Mouse (Mus musculus) induced T-regulatory cell, adult 2 months (primary cell): ENCODE results near the gene Neurod2.

Source experiments
- DNase-seq: peaks from one replicate; pipeline ENCODE4 v3.0.0-alpha.2; 2012; ENCODE audit warnings: low read depth

The Neurod2 gene

DNA sequence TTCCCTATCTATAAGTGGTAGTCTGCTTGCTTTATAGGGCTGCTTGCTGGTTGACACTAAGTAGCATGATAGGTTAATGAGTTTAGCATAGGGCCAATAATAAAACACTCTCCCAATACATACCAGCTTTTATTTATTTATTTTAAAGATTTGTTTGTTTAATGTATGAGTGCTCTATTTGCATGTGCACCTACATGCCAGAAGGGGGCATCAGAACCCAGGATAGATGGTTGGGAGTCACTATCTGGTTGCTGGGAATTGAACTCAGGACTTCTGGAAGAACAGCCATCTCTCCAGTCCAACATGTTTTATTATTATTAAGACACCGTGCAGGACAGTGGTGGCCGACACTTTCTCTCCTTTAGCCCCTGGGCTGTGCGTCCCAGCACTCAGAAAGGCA, 2.7 kb upstream of the Neurod2 start:
- no peak for DNase-seq

DNA sequence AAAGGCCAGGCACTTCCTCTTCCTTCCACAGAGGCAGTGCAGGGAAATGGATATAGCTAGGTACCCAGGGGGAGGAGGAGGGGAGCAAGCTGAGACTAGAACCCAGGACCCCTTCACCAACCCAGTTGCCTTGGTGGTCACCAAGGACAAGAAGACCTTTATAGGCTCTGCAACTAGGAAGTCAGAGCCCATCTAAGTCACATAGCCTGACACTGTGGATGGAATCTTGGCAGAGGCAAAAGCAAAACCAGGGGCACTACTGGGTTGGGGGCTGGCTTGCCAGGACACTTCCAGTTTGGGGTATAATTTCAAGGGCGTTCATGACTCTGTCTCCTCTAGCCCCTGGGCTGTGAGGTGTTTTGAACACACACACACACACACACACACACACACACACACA, 2.0 kb upstream of the Neurod2 start:
- DNase-seq, result no peak

DNA sequence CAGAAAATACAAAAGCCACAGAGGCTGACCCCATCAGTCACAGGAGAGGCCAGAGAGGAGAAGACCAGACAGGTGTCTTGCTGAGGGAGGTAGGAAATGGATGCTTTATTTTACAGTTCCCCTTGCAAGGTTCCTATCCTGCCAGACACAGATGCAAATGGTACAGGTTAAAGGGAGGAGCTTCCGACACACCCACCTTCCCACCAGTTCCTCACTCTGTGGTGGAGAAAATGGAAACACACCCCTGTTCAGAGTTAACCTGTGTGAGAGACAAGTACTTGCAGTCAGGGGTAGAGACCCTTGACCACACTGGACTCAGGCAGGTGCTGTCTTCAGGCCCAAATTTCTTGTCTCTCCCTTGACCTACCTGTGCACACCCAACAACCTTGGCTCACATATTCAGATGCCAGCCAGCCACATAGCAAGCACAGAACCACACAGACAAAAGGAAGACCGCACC, 1.3 kb upstream of the Neurod2 start:
- no peak for DNase-seq

DNA sequence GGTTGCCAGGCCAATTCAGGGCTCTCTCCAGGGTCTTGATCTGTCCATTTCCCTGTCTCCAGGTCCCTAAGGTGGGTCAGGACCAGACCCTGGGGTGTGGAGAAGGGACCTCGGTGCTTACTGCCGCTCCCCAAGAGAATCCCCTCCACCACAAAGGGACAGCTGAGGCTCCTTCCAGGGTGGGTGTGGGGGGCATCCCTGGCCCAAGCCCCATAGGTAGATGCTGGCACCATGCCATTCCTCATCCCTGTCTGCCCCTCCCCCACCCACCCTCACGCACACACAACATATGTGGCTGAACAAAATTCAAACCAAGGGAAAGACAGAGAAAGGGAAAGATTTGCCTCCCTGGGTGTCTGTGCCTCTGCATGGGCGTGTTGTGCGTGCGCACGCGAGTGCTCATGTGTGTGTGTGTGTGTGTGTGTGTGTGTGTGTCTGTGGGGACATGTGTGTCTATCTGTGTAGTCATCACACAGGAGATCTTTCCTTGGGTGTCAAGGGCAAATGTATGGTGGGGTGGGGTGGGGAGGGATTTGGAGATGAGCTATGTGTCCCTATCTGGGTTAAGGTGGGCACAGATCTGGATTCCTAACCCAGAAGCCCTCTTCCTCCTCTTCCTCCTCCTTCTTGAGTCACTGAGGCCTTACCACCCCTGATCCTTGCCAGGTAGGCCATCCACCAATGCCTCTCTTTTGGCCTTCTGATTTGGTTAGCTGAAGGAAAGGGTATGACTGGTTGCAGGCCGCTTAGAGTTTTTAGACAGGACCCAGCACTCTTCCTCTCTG, 704 bp upstream of the Neurod2 start:
- no peak for DNase-seq

DNA sequence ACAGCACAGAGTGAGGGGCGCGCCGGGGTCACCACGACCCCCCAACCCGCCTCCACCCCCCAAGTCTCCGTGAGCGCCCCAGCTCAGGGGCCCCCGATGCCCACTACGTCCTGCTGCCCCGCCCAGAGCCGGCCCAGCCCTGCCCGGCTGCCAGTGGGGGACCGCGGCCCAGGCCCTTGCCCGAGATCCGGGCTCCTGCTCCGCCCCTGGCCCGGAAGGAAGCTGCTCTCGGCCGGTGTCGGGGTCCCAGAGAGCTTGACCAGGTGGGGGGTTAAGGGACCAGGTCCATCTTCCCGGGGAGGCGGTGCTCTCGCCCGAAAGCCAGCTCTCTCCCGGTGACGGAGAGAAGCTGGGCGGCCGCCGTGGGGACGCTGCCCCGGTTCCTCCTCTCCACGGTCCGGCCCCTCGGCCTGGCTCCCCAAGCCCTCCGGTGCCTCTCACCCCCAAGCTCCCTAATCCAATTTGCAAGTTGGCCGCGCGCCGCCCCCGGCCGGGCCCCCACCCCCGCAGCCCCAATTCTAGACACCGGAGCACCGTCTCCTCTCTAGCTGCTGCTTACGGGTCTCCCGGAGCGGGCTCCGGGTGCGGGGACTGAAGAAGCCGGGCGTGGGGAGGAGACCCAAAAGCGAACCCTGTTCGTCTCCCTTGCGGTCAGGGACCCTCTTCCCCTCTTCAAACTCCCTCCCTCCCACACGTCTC, 928 bp downstream of the Neurod2 start:
- DNase-seq, result no peak

DNA sequence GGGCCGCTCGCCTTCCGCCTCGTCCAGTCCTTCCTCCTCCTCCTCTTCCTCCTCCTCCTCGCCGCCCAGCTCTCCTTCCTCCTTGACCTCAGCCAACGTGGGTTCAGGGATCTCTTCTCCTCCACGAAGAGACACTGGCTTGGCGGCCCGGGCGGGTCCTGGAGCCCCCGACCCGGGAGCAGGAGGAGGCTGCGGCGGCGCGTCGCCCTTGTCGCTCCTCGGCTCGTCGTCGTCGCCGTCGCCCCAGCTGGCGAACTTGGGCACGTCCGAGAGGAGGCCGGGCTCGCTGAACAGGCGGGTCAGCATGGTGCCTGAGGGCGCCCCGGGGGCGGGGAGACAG, 1.4 kb downstream of the Neurod2 start:
- DNase-seq, result no peak

DNA sequence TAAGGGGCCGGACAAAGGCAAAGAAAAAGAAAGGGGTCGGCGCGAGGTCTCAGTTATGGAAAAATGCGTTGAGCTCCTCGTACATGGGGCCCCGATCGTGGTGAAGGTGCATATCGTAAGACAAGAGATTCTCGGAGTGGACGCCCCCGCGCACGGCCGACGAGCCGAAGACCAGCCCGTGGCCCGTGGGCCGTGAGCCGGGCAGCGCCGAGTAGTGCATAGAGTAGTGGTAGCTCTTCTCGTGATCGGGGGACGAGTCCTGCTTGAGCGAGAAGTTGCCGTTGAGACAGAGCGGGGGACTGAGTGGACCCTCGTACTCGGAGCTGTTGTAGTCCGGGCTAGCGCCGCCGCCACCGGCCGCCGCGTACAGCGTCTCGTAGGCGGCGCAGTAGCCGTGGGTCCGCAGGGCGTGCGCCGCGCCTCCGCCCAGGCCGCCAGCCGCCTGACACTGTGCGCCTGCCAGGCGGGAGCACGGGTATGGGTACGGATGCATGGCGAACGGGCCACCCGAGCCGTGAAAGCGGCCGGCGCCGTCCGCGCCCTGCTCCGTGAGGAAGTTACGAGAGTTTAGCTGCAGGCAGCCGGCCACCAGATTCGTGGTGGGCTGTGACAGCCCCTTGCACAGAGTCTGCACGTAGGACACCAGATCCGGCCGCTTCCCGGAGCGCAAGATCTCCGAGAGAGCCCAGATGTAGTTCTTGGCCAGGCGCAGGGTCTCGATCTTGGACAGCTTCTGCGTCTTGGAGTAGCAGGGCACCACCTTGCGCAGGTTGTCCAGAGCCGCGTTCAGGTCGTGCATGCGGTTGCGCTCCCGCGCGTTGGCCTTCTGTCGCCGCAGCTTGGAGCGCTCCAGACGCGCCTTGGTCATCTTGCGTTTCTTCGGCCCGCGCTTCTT, 2.1 kb downstream of the Neurod2 start:
- no peak for DNase-seq

DNA sequence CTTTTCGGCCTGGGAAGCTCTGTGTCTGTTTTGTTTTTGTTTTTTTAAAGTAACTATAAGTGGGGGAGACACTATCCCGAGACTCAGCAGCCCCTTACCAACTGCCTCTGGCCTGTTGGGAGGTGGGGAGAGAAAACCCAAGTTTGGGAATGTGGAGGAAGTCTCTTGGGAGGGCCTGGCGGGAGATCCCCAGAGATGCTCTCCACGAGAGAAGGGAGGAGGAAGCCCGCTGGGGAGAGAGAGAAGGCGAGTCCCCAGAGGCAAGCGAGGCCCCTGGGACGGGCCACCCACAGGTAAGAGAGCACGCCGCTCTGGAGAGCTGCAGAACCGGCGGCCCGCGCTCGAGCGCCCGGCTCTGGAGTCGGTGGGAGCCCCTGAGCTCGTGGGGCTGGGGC, 2.7 kb downstream of the Neurod2 start:
- DNase-seq, result no peak

DNA sequence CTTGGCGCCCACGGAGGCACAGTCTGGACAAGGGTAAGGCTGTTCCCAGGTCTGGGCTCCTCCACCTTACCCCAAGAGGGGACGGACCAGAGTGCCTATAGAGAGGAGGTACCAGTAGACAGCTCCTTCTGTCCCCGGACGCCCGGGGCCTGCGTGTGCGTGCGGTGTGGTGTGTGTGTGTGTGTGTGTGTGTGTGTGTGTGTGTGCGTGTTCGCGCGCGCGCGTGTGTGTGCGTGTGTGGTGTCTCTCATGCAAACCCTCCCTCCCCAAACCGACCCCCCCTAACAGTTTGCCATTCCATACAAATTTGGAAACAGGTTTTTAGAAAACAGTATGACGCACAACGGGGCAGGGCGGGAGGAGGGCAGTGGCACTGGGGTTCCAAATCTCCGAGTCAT, 3.6 kb downstream of the Neurod2 start:
- no peak for DNase-seq

DNA sequence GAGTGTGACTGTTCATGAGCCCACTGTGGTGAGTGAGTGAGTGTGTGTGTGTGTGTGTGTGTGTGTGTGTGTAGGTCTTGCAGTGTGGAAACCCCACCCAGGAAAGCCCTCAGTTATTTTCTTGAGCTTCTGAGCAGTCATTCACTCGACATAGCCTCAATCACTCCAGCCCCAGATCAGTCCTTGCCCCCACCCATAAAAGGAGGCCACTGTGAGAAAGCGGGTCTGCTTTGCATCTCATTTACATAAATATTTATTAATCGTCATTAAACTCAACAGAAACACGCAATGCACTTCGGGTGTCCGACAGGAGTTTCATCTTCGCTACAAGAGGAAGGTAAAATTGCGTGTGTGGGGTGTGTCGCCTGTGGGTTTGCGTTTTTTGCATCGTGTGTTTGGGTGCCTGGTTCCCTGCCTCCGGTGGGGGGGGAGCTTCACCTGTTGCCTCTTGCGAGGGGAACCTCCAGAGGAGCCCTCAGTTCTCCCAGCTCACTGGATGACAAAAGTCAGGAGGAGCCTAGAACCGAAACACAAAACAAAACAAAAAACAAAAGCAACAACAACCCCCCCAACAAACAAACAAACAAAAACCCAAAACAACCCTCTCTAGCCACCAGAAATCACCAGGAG, 4.1 kb downstream of the Neurod2 start:
- DNase-seq, result no peak

DNA sequence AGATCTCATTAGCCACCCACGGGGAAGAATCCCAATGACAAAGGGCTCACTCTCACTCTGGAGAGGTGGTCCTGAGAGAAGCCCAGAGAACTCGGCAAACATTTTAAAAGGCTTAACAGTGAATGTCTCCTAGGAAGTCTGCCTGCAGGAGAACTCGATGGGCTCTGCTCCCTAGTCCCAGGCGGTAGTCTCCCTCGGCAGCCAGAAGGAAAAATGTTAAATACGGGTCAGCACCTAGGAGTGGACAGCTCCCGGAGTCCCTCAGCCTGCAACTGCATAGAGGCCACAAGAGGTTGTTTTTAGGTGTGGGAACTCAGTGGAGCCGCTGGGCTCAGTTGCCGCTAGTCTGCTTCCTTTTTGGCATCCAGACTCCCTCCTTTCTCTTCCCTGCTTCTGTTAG, 5.5 kb downstream of the Neurod2 start:
- DNase-seq, result peak; percentile 53

DNA sequence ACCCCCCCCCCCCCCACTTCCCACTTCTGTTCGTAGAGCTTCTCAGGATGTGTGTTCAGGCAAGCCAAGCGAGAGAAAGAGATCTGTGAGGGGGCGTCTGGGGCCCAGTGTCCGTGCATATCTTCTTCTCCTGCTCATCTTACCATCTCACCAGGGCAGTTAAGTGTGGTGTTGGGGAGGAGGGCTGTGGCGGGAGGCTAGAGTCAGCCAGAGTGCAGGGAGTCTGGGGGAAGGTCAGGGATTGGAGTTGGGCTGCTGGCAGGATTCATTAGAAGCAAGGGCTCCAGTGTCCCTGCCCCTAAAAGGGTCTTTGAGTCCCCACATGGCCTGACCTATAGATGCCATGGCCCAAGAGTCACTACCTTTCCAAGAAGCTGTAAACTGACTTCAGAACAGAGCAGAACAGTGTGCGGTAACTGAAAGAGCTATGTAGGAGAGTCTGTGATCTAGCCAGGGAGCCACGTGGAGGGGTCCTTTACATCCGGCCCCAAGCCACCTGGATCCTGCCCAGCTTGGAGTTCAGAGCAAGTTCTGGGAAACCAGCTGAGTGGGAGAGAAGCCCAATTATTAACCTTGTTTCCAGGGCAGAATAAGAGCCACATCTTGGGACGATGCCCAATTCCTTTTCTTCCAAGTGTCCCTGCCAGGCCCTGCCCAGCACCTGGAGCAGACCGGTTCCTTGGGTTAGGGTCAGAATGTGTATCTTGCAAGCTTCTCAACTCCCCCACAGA, 6.1 kb downstream of the Neurod2 start:
- DNase-seq, result no peak

DNA sequence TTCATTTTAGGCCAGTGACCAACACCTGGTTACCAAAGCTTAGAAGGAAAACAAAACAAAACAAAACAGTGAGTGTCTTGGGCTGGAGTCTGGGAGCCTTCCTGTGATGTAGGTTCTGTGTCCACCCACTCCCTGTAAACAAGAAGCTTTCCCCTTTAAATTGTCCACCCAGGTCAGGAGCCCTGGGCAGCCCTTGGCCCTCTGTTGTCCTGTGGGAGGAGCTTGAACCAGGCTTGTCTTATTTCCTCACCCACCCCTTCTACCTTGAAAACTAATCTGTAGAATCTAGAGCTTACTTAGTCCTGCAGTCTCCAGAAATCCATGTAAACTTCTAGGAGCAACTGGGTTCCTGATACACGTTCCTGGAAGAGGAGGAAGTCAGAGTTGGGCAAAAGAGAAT, 7.3 kb downstream of the Neurod2 start:
- no peak for DNase-seq

DNA sequence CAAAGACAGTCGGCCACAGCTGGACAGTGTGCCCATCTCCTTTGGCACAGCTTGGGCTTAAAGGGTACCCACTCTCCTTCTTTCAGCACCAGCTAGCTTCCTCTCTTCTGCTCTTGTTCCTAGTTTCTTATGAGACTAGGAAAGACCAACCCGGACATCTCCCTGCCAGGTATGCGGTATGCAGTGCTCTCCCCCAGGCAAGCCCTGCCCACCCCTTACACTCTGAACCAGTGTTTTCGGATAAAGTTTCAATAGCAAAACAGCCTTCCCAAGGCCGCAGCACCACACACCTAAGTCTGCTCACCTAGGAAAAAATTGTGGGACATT, 7.8 kb downstream of the Neurod2 start:
- no peak for DNase-seq

DNA sequence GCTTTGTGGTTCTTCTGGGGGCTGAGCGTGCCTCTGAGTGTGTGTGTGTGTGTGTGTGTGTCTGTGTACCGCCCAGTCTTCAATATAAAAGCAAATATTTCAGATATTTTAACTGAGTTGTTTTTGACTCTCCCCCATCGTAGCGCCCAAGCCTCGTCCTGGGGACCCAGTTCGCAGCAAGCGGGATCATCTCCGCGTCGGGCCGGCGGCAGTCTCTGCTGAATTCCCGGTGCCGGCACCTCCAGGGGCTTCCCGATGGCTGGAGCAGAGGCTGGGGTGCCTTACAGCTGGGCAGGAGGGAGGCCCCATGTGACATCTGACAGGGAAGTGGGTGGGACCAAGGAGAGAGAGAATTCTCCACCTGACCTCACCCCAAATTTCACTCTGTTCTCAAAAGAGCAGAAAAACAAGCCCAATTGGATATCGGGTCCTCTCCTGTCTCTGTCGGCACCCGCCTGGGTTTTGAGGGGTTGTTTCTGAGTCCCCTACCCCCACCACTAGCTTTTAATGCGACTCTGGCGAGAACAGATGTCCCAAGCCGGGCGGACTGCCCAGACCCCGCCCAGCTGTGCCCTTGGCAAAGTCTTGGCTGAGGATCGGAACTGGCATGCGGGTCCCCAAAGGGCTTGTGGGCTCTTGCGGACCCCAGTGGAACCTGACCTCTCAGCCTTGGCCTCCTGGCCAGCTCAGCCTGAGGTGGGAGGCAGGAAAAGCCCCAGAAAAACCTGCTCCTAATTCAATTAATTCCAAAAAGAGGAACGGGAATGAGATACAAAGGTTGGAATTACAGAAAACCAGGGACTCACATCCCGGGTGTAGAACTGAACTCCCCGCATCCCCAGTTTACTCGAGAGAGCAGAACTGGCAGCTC, 8.4 kb downstream of the Neurod2 start:
- no peak for DNase-seq

DNA sequence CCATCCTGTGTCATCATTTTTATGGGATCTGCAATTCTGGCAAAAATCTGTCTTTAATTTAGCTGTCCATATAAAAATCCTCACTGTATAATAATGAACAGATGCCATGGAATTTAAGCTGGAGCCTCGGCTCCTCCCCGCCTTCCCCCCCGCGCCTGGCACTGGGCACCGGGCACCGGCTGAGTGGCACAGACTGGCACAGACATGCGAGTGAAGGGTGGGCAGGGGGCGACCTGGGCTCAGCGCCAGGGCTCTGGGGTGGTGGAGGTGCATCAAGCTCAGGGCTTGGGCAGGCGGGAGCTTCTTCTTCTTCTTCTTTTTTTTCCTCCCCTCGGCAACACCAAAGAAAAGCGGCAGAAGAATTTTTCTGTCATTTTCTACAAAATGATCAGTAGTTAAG, 9.1 kb downstream of the Neurod2 start:
- DNase-seq, result no peak

DNA sequence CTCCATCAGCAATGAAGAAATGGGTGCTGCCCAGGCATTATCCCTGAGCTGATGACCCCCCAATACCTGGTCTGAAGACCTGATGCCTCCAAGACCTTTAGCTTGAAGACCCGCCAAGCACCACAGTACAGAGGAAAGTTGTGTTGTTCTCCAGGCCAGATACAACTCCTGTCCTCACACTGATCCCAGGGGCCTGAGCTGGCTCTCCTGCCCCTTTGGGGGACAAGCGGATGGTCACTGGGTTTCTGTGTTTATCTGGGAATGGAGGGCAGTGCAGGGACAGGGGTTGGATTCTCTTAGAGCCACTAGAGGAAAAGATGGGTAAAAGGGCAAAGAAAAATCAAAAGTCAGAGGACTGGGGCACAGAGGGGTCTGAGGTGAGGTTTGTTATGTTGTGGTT, 9.5 kb downstream of the Neurod2 start:
- no peak for DNase-seq

DNA sequence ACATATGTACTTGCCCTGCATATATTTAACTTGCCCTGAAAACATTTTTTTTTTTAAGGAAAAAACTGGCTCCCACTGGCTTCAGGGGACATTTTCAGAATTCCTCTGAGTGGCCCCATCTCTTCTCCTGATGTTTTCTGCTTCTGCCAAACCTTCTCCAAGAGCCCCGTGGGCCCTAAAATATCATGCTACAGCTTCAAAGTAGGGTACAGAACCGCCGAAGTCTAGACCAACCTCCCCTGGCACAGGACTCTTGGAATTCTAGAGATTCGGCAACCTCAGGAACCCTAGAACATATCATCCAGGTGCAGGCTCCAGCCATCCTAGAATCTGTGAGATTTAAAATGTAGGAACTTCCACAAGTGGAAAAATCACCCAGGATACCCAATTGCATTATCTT, 9.9 kb downstream of the Neurod2 start:
- DNase-seq, result no peak

DNA sequence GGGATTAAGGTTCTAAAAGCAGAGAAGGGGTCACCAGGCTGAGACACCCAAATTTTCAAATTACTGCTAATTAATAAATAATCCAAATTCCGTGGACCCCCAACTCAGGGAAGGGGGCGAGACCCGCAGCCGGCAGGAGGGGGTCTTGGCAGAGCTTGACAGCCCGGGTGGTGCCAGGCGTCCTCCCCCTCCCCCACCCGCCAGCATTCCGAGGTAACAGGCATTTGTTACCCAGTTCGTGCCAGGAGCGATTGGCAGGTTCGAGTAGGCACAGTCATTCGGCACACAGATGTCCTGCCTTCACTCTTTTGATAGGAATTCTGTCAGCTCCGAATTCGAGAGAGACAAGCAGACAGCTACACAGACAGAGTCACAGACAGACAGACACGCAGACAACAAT, 10.3 kb downstream of the Neurod2 start:
- no peak for DNase-seq

DNA sequence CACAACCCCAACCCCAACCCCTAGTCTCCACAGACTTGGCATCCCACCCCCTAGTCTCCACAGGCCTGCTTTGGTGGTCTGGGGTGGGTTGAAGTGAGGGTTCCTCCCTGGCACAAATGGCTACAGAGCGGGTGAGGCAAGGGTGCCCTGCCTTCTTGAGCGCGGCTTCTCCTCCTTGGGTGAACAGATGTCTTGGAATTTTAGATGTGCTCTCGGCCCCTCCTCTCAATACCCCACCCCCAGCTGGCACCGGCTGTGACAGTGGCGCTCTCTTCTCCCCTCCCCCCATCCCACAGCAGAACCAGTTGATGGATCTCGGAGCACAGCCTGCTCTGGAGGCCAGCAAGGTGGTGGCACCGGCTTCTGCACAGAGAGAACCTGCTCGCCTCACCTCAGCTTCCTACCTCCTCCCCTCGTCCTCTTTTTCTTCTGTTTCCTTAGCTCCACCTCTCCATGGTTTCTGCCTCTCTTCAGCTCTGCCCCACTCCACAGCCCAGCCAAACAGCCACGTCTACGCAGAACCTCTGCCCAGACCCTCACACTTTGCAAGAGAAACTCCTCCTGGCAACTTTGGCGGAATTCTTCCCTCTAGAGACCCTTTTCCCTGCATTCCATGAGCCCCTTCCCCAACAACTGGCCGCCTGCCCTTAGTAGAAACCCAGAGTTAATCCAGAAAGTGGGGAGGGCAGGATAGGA, 10.9 kb downstream of the Neurod2 start:
- no peak for DNase-seq
